Mouse (Mus musculus) olfactory bulb, adult 2 months (tissue): ENCODE measurements around the gene Slc7a6. TPM values are rescaled to one million over a fixed set of nuclear protein-coding genes. Genes with fewer than 3 reads are reported as not detected.
A peak's percentile ranks its signal among the peaks of the same experiment; 100 is the strongest.

Experiments used
- H3K27ac ChIP-seq: fragments of 200-500 bp; 2 replicates; pipeline ENCODE4 v1.5.1; 2012; ENCODE audit warnings: low read depth, low read length; ENCODE audit not compliant: insufficient read depth
- H3K4me1 ChIP-seq: fragments of 200-500 bp; 2 replicates; pipeline ENCODE4 v1.6.1; 2012; ENCODE audit warnings: low read length; ENCODE audit not compliant: control insufficient read depth, insufficient read depth
- H3K4me3 ChIP-seq: fragments of 200-500 bp; 2 replicates; pipeline ENCODE4 v1.5.1; 2012; ENCODE audit warnings: mild to moderate bottlenecking, low read depth, low read length, moderate library complexity; ENCODE audit not compliant: insufficient read depth
- CTCF ChIP-seq: fragments of 200-500 bp; IDR thresholded peaks from 2 replicates; pipeline ENCODE4 v1.5.1; 2012; ENCODE audit warnings: low read depth, mild to moderate bottlenecking, low read length, moderate library complexity; ENCODE audit not compliant: insufficient read depth
- POLR2A ChIP-seq: fragments of 200-500 bp; IDR thresholded peaks from 2 replicates; pipeline ENCODE4 v1.6.1; 2012; ENCODE audit warnings: mild to moderate bottlenecking, low read depth, low read length, moderate library complexity; ENCODE audit not compliant: insufficient read depth
- WGBS: fragments of 180-500 bp; shearing (Covaris S2); methylation state at CpG from one replicate; pipeline ENCODE4 v1.1.7; 2018; 5-methylcytosine and 5-hydroxymethylcytosine counted together
- polyA plus RNA-seq: library from polyadenylated mRNA; stranded (reverse); fragments of >200 nt; gene quantifications from 2 replicates; pipeline ENCODE4 v1.2.4, GENCODE M21; 2012; ENCODE audit warnings: low replicate concordance; ENCODE audit not compliant: missing spikeins, insufficient read depth, insufficient read length

The Slc7a6 gene
- polyA plus RNA-seq, 1 experiment: not detected

- TF ChIP-seq POLR2A (no peak), CTCF (no peak)
- WGBS: under 1% methylated on average over 24 of the region's 24 CpGs
- Histone ChIP-seq H3K4me3 (peak overlapping the region; percentile 43), H3K27ac (no peak overlapping the region), H3K4me1 (peaks cover 36% of the 10 kb centered on the region)
Measured at GRCm38 (mm10) chr8:106137906-106138477, 30.7 kb upstream of the Slc7a6 start.

DNA sequence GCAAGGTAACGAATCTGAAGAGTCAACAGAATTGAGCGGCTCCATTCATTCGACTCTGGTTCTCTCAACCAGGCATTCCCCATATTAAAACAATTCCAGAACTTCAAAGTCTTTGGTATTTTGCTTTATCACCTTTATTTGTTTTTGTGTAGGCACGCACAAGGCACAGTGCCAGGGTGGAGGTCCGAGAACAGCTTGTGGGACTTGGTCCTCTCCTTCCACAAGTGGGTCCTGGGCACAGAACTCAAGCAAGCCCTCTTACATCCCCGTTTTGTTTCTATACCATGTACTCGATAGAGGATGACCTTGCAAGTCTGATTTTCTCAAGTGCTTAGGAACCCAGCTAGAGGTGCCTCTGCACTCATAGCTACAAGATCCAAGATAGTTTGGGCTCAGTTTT, 30.0 kb upstream of the Slc7a6 start:
- Histone ChIP-seq H3K4me3 (peak overlapping the region; percentile 43), H3K4me1 (peaks cover 36% of the 10 kb centered on the region), H3K27ac (no peak overlapping the region)
- no peak for TF ChIP-seq CTCF
- TF ChIP-seq POLR2A: no peak
- 34% methylated on average over 7 of the region's 7 CpGs for WGBS

DNA sequence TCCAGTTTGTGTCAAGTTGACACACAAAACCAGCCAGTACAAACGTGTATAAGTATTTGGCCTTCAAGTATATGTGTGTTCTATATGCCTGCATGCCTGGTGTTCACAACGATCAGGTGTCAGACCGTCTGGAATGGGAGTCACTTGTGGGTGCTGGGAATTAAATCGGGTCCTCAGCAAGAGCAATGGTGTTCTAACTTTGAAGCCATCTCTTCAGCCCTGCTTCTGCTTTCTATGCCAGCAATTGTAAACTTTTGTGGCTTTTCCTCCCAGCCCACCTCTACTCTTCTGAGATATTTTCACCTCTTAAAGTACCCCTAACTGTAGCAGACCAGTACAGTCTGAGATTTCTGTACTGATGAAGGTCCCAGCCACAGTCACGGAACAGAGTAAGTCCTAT, 28.5 kb upstream of the Slc7a6 start:
- 65% methylated on average over 5 of the region's 5 CpGs for WGBS
- peaks cover 29% of the 10 kb centered on the region for H3K4me1 ChIP-seq
- TF ChIP-seq CTCF (no peak), POLR2A (no peak)
- H3K4me3 ChIP-seq: no peak overlapping the region
- no peak overlapping the region for H3K27ac ChIP-seq

DNA sequence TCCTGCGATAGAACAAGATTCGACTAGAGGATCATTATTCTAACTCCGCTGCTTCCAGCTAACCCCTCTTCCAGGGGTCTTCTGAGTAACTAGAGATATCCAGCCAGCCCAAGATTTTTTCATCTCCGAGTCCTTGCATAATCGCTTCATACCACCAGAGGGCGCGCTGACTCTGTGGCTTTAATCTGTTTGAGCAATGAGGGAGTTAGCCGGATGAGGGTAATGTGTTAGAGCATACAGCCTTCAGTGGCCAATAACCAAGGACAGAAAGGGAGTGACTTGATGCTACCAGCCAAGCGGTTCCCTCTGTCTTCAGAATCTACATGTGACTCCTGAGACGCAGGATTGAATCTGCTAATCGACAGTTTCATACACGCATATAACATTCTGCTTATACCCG, 27.9 kb upstream of the Slc7a6 start:
- no peak overlapping the region for H3K27ac ChIP-seq
- peaks cover 24% of the 10 kb centered on the region for H3K4me1 ChIP-seq
- WGBS: 11% methylated on average over 13 of the region's 13 CpGs
- no peak overlapping the region for H3K4me3 ChIP-seq
- TF ChIP-seq CTCF: no peak

- no peak overlapping the region for H3K27ac ChIP-seq
- 92% methylated on average over 2 of the region's 2 CpGs for WGBS
- H3K4me3 ChIP-seq: no peak overlapping the region
- H3K4me1 ChIP-seq: no peaks in the 10 kb centered on the region
- TF ChIP-seq CTCF: no peak
- no peak for TF ChIP-seq POLR2A
Measured at GRCm38 (mm10) chr8:106145331-106145730, 23.3 kb upstream of the Slc7a6 start.

GRCm38 (mm10) chr8:106146014-106146413, 22.6 kb upstream of the Slc7a6 start:
- Histone ChIP-seq H3K4me1 (peaks cover 2% of the 10 kb centered on the region), H3K4me3 (no peak overlapping the region), H3K27ac (no peak overlapping the region)
- TF ChIP-seq POLR2A (no peak), CTCF (no peak)
- 97% methylated on average over 4 of the region's 4 CpGs for WGBS

GRCm38 (mm10) chr8:106147868-106148565, 20.6 kb upstream of the Slc7a6 start:
- Histone ChIP-seq H3K27ac (no peak overlapping the region), H3K4me1 (peaks cover 3% of the 10 kb centered on the region), H3K4me3 (no peak overlapping the region)
- WGBS: 78% methylated on average over 6 of the region's 6 CpGs
- no peak for TF ChIP-seq CTCF
- no peak for TF ChIP-seq POLR2A

DNA sequence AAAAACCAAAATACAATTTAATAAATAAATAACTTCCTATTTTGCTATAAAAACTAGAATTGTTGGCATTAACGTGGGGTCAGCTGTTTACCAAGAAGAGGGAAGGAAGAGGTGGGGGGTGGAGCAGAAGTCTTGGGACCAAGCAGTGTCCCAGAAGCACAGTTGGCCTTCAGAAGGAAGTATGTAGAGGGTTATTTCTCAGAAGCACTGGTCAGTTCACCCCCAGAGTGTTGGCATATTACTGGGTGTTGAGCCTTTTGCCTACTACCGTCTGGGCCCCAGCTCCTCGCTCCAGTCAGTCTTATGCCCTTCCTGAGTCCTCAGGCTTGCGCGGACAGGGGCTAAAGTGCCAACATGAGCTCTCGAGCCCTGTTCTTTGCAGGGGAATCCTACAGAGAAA, 19.6 kb upstream of the Slc7a6 start:
- H3K4me3 ChIP-seq: no peak overlapping the region
- H3K27ac ChIP-seq: no peak overlapping the region
- 88% methylated on average over 6 of the region's 6 CpGs for WGBS
- no peak for TF ChIP-seq CTCF
- peaks cover 3% of the 10 kb centered on the region for H3K4me1 ChIP-seq

DNA sequence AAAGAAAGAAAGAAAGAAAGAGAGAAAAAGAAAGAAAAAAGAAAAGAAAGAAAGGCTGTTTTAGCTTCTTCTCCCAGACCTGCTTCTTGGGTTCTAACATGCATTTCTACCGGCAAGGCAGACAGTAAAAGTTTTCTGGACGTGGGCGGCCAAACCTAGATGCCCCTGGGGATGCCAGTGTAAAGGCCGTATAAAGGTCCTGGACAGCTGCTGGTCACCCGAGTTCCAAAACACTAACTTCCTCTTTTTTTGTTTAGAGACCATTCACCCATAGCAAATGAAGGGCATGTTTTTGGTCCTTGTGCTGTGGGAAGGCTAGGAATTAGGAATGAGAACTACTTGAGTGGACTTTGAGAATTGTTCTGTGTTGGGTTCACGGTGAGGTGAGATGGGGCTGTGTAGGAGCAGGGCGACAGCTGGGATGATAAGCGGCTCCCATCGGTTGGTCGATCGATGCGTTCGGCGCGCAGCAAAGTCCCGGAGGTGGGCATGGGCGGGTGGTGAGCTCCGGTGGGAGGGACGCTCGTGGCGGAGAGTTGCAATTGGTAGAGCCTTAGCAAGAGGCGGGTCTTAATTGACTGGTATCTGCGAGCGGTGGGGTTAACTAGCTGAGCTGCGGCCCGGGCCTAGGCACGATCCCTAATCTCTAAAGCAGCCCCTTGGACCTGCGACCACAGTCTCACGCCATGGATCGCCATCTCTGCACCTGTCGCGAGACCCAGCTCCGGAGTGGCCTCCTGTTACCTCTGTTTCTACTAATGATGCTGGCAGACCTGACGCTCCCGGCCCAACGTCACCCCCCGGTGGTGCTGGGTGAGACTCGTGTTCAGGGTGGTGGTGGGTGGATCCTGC, 18.6 kb upstream of the Slc7a6 start, which contains the start of gene Pla2g15:
TSS of gene Pla2g15 (plus strand) at position 599 of the 852 bp plus-strand sequence.
- H3K4me3 ChIP-seq: peak within 1 kb of the TSS; percentile 89
- under 1% methylated on average over 38 of the region's 38 CpGs for WGBS

More for the DNA sequence above, 18.6 kb upstream of the Slc7a6 start, which contains the start of gene Pla2g15:
- Histone ChIP-seq H3K4me1 (peaks cover 3% of the 10 kb centered on the region), H3K27ac (no peak within 1 kb of the TSS)
- TF ChIP-seq POLR2A (0 out of 2 replicates have a peak, but pooled peaks have one; percentile 13), CTCF (no peak)
